ENCODE assay signal across 9 mouse cellular contexts in genomic region chr2:167778691-167779090, GRCm38 (mm10).
DNase-seq lines count a peak whose midpoint lies in the region; ATAC-seq and TF ChIP-seq lines count a peak whose summit lies in the region.
"Had no signal": no experiment of that assay in that cellular context is flagged by ENCODE, and none has a peak within 500 bp of the region (broad histone marks: within the 10 kb centered on the region; RNA-seq: fewer than 3 reads in every experiment).

No protein-coding gene starts in this region.

- no peak for ATAC-seq in midbrain, embryonic 13.5 days
- ATAC-seq in stomach, postnatal 0 days (ENCODE audit: low FRiP score, low TSS enrichment), result no peak

- peak overlapping the region; percentile 94 for H3K27ac ChIP-seq in heart, adult 2 months
- no peak overlapping the region for H3K27ac ChIP-seq in midbrain, embryonic 13.5 days
- no peak overlapping the region for H3K27ac ChIP-seq in midbrain, embryonic 10.5 days (replicated peaks)
- H3K27ac ChIP-seq in limb, embryonic 10.5 days, result peak overlapping the region; percentile 93
- peak overlapping the region; percentile 97 for H3K27ac ChIP-seq in stomach, postnatal 0 days (replicated peaks)

- H3K4me3 ChIP-seq in heart, adult 2 months, result no peak overlapping the region
- no peak overlapping the region for H3K4me3 ChIP-seq in midbrain, embryonic 13.5 days (replicated peaks)
- no peak overlapping the region for H3K4me3 ChIP-seq in midbrain, embryonic 10.5 days
- peak overlapping the region; percentile 69; the same call in 1 of the 2 replicates for H3K4me3 ChIP-seq in limb, embryonic 10.5 days
- no peak overlapping the region for H3K4me3 ChIP-seq in stomach, postnatal 0 days (ENCODE audit: low read depth, low read length)

- no peaks in the 10 kb centered on the region for H3K36me3 ChIP-seq in heart, adult 2 months (ENCODE audit: control insufficient read depth, insufficient read depth, low read length)
- no peaks in the 10 kb centered on the region for H3K36me3 ChIP-seq in midbrain, embryonic 13.5 days
- H3K36me3 ChIP-seq in midbrain, embryonic 10.5 days, result no peaks in the 10 kb centered on the region
- H3K36me3 ChIP-seq in limb, embryonic 10.5 days, result no peaks in the 10 kb centered on the region
- H3K36me3 ChIP-seq in stomach, postnatal 0 days (ENCODE audit: control insufficient read depth, insufficient read depth, low read length), result no peaks in the 10 kb centered on the region

- intact Hi-C loops in heart, adult 2 months (cut with DNase I), result loop anchor here (1.0 to 5.0 kb wide), 2 partner anchors 54 to 82 kb away; no protein-coding TSS in a partner anchor
- intact Hi-C loops in heart, postnatal 36 days (cut with DNase I), result loop anchor here (2.0 to 5.0 kb wide), 3 partner anchors 82 to 114 kb away; partner anchors contain the start of genes Cebpb and Tmem189

- peaks cover 20% of the 10 kb centered on the region for H3K4me1 ChIP-seq in heart, adult 2 months (ENCODE audit: control insufficient read depth, insufficient read depth, low read length)
- H3K4me1 ChIP-seq in midbrain, embryonic 13.5 days (replicated peaks), result peaks cover 35% of the 10 kb centered on the region
- peaks cover 68% of the 10 kb centered on the region for H3K4me1 ChIP-seq in midbrain, embryonic 10.5 days
- H3K4me1 ChIP-seq in limb, embryonic 10.5 days, result peaks cover 72% of the 10 kb centered on the region
- H3K4me1 ChIP-seq in stomach, postnatal 0 days (replicated peaks; ENCODE audit: control insufficient read depth, insufficient read depth), result peaks cover 27% of the 10 kb centered on the region

- H3K79me2 ChIP-seq in heart, adult 2 months (replicated peaks; ENCODE audit: control insufficient read depth, insufficient read depth, low read length), result no peaks in the 10 kb centered on the region

- TF ChIP-seq POLR2A in heart, adult 2 months (IDR thresholded peaks at IDR 0.05; ENCODE audit: insufficient read depth, low read depth, low read length), result no peak

- no peak overlapping the region for H3K4me2 ChIP-seq in midbrain, embryonic 13.5 days (replicated peaks)
- peak overlapping the region; percentile 69; the same call in 1 of the 2 replicates for H3K4me2 ChIP-seq in stomach, postnatal 0 days (replicated peaks; ENCODE audit: low read depth)

- peak in 1 of 2 experiments; percentile 48 for DNase-seq in heart, adult 2 months
- no peak for DNase-seq in heart, postnatal 36 days
- DNase-seq in midbrain, embryonic 10.5 days (ENCODE audit: low spot score), result no peak
- DNase-seq in limb, embryonic 10.5 days (ENCODE audit: low spot score), result no peak
- no peak for DNase-seq in stomach, postnatal 0 days (ENCODE audit: low spot score)
- DNase-seq in embryo, embryonic 10 days (ENCODE audit: low spot score), result no peak
- DNase-seq in gastrocnemius, postnatal 25 days, result no peak
- DNase-seq: left cerebral cortex, postnatal 4 days had no signal

- no peak for TF ChIP-seq EP300 in heart, adult 2 months (IDR thresholded peaks at IDR 0.05; ENCODE audit: insufficient read depth, low read depth, low read length)
- TF ChIP-seq EP300 in stomach, postnatal 0 days (optimal IDR thresholded peaks at IDR 0.05), result no peak

- no peak for TF ChIP-seq CTCF in heart, adult 2 months (IDR thresholded peaks at IDR 0.05)
- no peak for TF ChIP-seq CTCF in stomach, postnatal 0 days (IDR thresholded peaks at IDR 0.05; ENCODE audit: low read depth)

- peak overlapping the region; percentile 14; the same call in 1 of the 2 replicates for H3K9ac ChIP-seq in heart, adult 2 months (ENCODE audit: low read depth, low read length)
- peak overlapping the region; percentile 72; the same call in 1 of the 2 replicates for H3K9ac ChIP-seq in midbrain, embryonic 13.5 days (replicated peaks)
- peak overlapping the region; percentile 76 for H3K9ac ChIP-seq in stomach, postnatal 0 days (ENCODE audit: low read length)

- H3K9me3 ChIP-seq in midbrain, embryonic 13.5 days, result no peaks in the 10 kb centered on the region
- no peaks in the 10 kb centered on the region for H3K9me3 ChIP-seq in midbrain, embryonic 10.5 days (replicated peaks)
- no peaks in the 10 kb centered on the region for H3K9me3 ChIP-seq in limb, embryonic 10.5 days (replicated peaks)
- H3K9me3 ChIP-seq in stomach, postnatal 0 days (ENCODE audit: control insufficient read depth, low read length), result no peaks in the 10 kb centered on the region

- no peaks in the 10 kb centered on the region for H3K27me3 ChIP-seq in heart, adult 2 months (ENCODE audit: control insufficient read depth, insufficient read depth, low read length)
- H3K27me3 ChIP-seq in midbrain, embryonic 13.5 days, result peaks cover 11% of the 10 kb centered on the region; the same call in 1 of the 2 replicates
- peaks cover 56% of the 10 kb centered on the region for H3K27me3 ChIP-seq in midbrain, embryonic 10.5 days (ENCODE audit: low read depth, poor library complexity, severe bottlenecking)
- no peaks in the 10 kb centered on the region for H3K27me3 ChIP-seq in limb, embryonic 10.5 days (ENCODE audit: low read depth, poor library complexity, severe bottlenecking)
- no peaks in the 10 kb centered on the region for H3K27me3 ChIP-seq in stomach, postnatal 0 days (ENCODE audit: control insufficient read depth, insufficient read depth, low read length)

- WGBS in heart, adult 2 months, result 89% methylated on average over 10 of the region's 10 CpGs
- 72% methylated on average over 10 of the region's 10 CpGs for WGBS in midbrain, embryonic 13.5 days
- 85% methylated on average over 10 of the region's 10 CpGs for WGBS in midbrain, embryonic 10.5 days
- 74% methylated on average over 10 of the region's 10 CpGs for WGBS in limb, embryonic 10.5 days
- 50% methylated on average over 10 of the region's 10 CpGs for WGBS in stomach, postnatal 0 days

Comparison
In these comparisons a context has a peak if more than half of its experiments do, and no peak if none do; other contexts are left out.
1. H3K27ac ChIP-seq: peak in heart, adult 2 months (single experiment), limb, embryonic 10.5 days (single experiment) and stomach, postnatal 0 days (single experiment); none in midbrain, embryonic 13.5 days (single experiment) and midbrain, embryonic 10.5 days (single experiment).
2. H3K9ac ChIP-seq: peak in every context shown above with its lines; median percentile 76 in stomach, postnatal 0 days; 72 in midbrain, embryonic 13.5 days; 14 in heart, adult 2 months.